Mouse (Mus musculus) MEL (cell line): ENCODE data around the gene Rplp0.
"Not testable (repeated sequence)": the region's sequence is repeated elsewhere in the genome, so short reads cannot be mapped to it uniquely, and the experiment has no call there.

Experiments used
- CHD1 ChIP-seq: IDR thresholded peaks from 2 replicates; pipeline ENCODE4 v1.6.1; 2012; ENCODE audit warnings: low read depth, mild to moderate bottlenecking, inconsistent platforms, low read length, improper control_type of control experiment
- CTCF ChIP-seq, 3 experiments: IDR thresholded peaks in 2 of 3; conservative IDR thresholded peaks in 1 of 3; 2 replicates each; pipeline ENCODE4 v1.5.1; 2011 to 2012; ENCODE audit warnings: low read length in 3 of 3, low read depth in 2 of 3, mild to moderate bottlenecking in 2 of 3, improper control_type of control experiment in 1 of 3, inconsistent platforms in 1 of 3, mixed read lengths in 1 of 3, moderate library complexity in 1 of 3; ENCODE audit not compliant: control insufficient read depth in 1 of 3, insufficient read depth in 1 of 3, poor library complexity in 1 of 3, severe bottlenecking in 1 of 3
- MYC ChIP-seq: IDR thresholded peaks from 2 replicates; pipeline ENCODE4 v1.6.1; 2011; ENCODE audit warnings: low read depth, mild to moderate bottlenecking, low read length, improper control_type of control experiment, moderate library complexity
- NELFE ChIP-seq: IDR thresholded peaks from 2 replicates; pipeline ENCODE4 v1.6.1; 2011; ENCODE audit warnings: low read depth, low read length, improper control_type of control experiment
- POLR2A ChIP-seq, 2 experiments: IDR thresholded peaks; 2 replicates each; pipeline ENCODE4 v1.6.1; 2011 to 2012; ENCODE audit warnings: low read length in 2 of 2, mild to moderate bottlenecking in 2 of 2, control low read depth in 1 of 2, improper control_type of control experiment in 1 of 2, low read depth in 1 of 2, moderate library complexity in 1 of 2; ENCODE audit not compliant: control insufficient read depth in 1 of 2, insufficient read depth in 1 of 2, poor library complexity in 1 of 2
- POLR2AphosphoS2 ChIP-seq: IDR thresholded peaks from 2 replicates; pipeline ENCODE4 v1.6.1; 2011; ENCODE audit warnings: low read length, improper control_type of control experiment
- SMC3 ChIP-seq: IDR thresholded peaks from 2 replicates; pipeline ENCODE4 v1.6.1; 2011; ENCODE audit warnings: low read depth, low read length, improper control_type of control experiment
- USF1 ChIP-seq: IDR thresholded peaks from 2 replicates; pipeline ENCODE4 v1.6.1; 2014; ENCODE audit warnings: low read depth, mild to moderate bottlenecking, inconsistent platforms, low read length, improper control_type of control experiment, moderate library complexity
- ZMIZ1 ChIP-seq: IDR thresholded peaks from 2 replicates; pipeline ENCODE4 v1.6.1; 2012; ENCODE audit warnings: low read depth, mild to moderate bottlenecking, inconsistent platforms, low read length, improper control_type of control experiment, moderate library complexity
- ZNF384 ChIP-seq: IDR thresholded peaks from 2 replicates; pipeline ENCODE4 v1.6.1; 2012; ENCODE audit warnings: low read depth, mild to moderate bottlenecking, inconsistent platforms, low read length, improper control_type of control experiment

GRCm38 (mm10) chr5:115518214-115518613, 41.1 kb upstream of the Rplp0 start:
- not testable (repeated sequence) for TF ChIP-seq SMC3; ZNF384; CTCF (IDR thresholded peaks at IDR 0.05 in 2 of 3, conservative IDR thresholded peaks at IDR 0.05 in 1 of 3; ENCODE audit: control insufficient read depth in 1 of 3, insufficient read depth in 1 of 3, low read depth in 2 of 3, low read length in 3 of 3, poor library complexity in 1 of 3, severe bottlenecking in 1 of 3); POLR2A (IDR thresholded peaks at IDR 0.05; ENCODE audit: control insufficient read depth in 1 of 2, insufficient read depth in 1 of 2, low read depth in 1 of 2, low read length in 2 of 2, poor library complexity in 1 of 2); POLR2AphosphoS2; ZMIZ1; MYC; USF1; CHD1; NELFE
